Mouse (Mus musculus) cortical plate, adult 2 months (tissue): ENCODE results near the gene Gstk1. TPM values are rescaled to one million over a fixed set of nuclear protein-coding genes. Genes with fewer than 3 reads are reported as not detected.

ENCODE experiments used
- H3K27ac ChIP-seq: fragments of 200-500 bp; 2 replicates; pipeline ENCODE4 v1.5.1; 2012; ENCODE audit warnings: low read length, control low read depth, inconsistent platforms; ENCODE audit not compliant: insufficient read depth
- H3K4me1 ChIP-seq: fragments of 200-500 bp; 2 replicates; pipeline ENCODE4 v1.6.1; 2011; ENCODE audit warnings: low read length; ENCODE audit not compliant: control insufficient read depth, insufficient read depth
- H3K4me3 ChIP-seq: fragments of 200-500 bp; 2 replicates; pipeline ENCODE4 v1.5.1; 2011; ENCODE audit warnings: mild to moderate bottlenecking, low read length, control low read depth; ENCODE audit not compliant: insufficient read depth
- CTCF ChIP-seq: fragments of 200-500 bp; IDR thresholded peaks from 2 replicates; pipeline ENCODE4 v1.5.1; 2011; ENCODE audit warnings: mild to moderate bottlenecking, control low read depth, low read length; ENCODE audit not compliant: insufficient read depth; ENCODE audit errors: extremely low read depth
- POLR2A ChIP-seq: fragments of 200-500 bp; IDR thresholded peaks from 2 replicates; pipeline ENCODE4 v1.6.1; 2011; ENCODE audit warnings: mild to moderate bottlenecking, low read length, control low read depth; ENCODE audit not compliant: insufficient read depth; ENCODE audit errors: extremely low read depth
- polyA plus RNA-seq: library from polyadenylated mRNA; depleted of rRNA; stranded (reverse); fragments of >200 nt; gene quantifications from 2 replicates; pipeline ENCODE4 v1.2.3, GENCODE M21; 2012; rRNA removed

Gstk1 gene
- polyA plus RNA-seq: 26.1 and 27.9 TPM in 2 replicates

- no peaks in the 10 kb centered on the region for H3K4me1 ChIP-seq
- peak within 1 kb of the TSS; percentile 36 for H3K4me3 ChIP-seq
- TF ChIP-seq POLR2A (peak; percentile 55; the same call in 1 of the 2 replicates), CTCF (no peak)
- H3K27ac ChIP-seq: no peak within 1 kb of the TSS
These were observed at the start of gene Gstk1 for GRCm38 (mm10) chr6:42245711-42246353. Gstk1 (plus strand) TSS chr6:42245935.

- Histone ChIP-seq H3K4me1 (peaks cover 2% of the 10 kb centered on the region; the same call in 1 of the 2 replicates), H3K4me3 (no peak overlapping the region), H3K27ac (no peak overlapping the region)
- TF ChIP-seq POLR2A (no peak), CTCF (peak; percentile 56; the same call in 1 of the 2 replicates)
These were observed 48.0 kb upstream of the Gstk1 start for GRCm38 (mm10) chr6:42197710-42198109.

GRCm38 (mm10) chr6:42199498-42199897 is 46.2 kb upstream of the Gstk1 start:
- Histone ChIP-seq H3K4me1 (peaks cover 2% of the 10 kb centered on the region; the same call in 1 of the 2 replicates), H3K27ac (no peak overlapping the region), H3K4me3 (no peak overlapping the region)
- TF ChIP-seq CTCF (no peak), POLR2A (no peak)

GRCm38 (mm10) chr6:42215028-42215427 is 30.7 kb upstream of the Gstk1 start, which contains the start of gene Tas2r144:
Tas2r144 (plus strand) TSS chr6:42215328.
- Histone ChIP-seq H3K4me1 (no peaks in the 10 kb centered on the region), H3K4me3 (no peak within 1 kb of the TSS), H3K27ac (no peak within 1 kb of the TSS)
- TF ChIP-seq POLR2A (no peak), CTCF (no peak)

- no peak overlapping the region for H3K27ac ChIP-seq
- H3K4me3 ChIP-seq: no peak overlapping the region
- TF ChIP-seq CTCF: no peak
- no peak for TF ChIP-seq POLR2A
- H3K4me1 ChIP-seq: no peaks in the 10 kb centered on the region
These were observed 23.4 kb upstream of the Gstk1 start for GRCm38 (mm10) chr6:42222286-42222685.

GRCm38 (mm10) chr6:42225046-42225445 is 20.7 kb upstream of the Gstk1 start:
- Histone ChIP-seq H3K4me1 (no peaks in the 10 kb centered on the region), H3K27ac (no peak overlapping the region), H3K4me3 (no peak overlapping the region)
- TF ChIP-seq POLR2A (no peak), CTCF (no peak)

- H3K4me1 ChIP-seq: no peaks in the 10 kb centered on the region; the same call in 1 of the 2 replicates
- H3K4me3 ChIP-seq: no peak overlapping the region
- H3K27ac ChIP-seq: no peak overlapping the region
- TF ChIP-seq CTCF (peak; percentile 70; the same call in 1 of the 2 replicates), POLR2A (no peak)
These were observed 18.3 kb upstream of the Gstk1 start for GRCm38 (mm10) chr6:42227240-42228101.

- Histone ChIP-seq H3K4me3 (no peak overlapping the region), H3K27ac (no peak overlapping the region), H3K4me1 (no peaks in the 10 kb centered on the region; the same call in 1 of the 2 replicates)
- no peak for TF ChIP-seq CTCF
- TF ChIP-seq POLR2A: no peak
These were observed 16.1 kb upstream of the Gstk1 start for GRCm38 (mm10) chr6:42229610-42230009.

- Histone ChIP-seq H3K4me3 (no peak overlapping the region), H3K27ac (no peak overlapping the region), H3K4me1 (no peaks in the 10 kb centered on the region; the same call in 1 of the 2 replicates)
- TF ChIP-seq CTCF (no peak), POLR2A (no peak)
These were observed 14.5 kb upstream of the Gstk1 start for GRCm38 (mm10) chr6:42231191-42231590.
